Mouse (Mus musculus) cerebellum, adult 2 months (tissue): ENCODE measurements around the gene Gm28576. TPM values are rescaled to one million over a fixed set of nuclear protein-coding genes. Genes with fewer than 3 reads are reported as not detected.
"Not testable (repeated sequence)": the region's sequence is repeated elsewhere in the genome, so short reads cannot be mapped to it uniquely, and the experiment has no call there.

Experiments
- DNase-seq, 2 experiments: peaks; one replicate each; pipeline ENCODE4 v3.0.0; 2021
- H3K27ac ChIP-seq: fragments of 200-500 bp; 2 replicates; pipeline ENCODE4 v1.5.1; 2012; ENCODE audit warnings: low read length, control low read depth, inconsistent platforms; ENCODE audit not compliant: insufficient read depth
- H3K27me3 ChIP-seq: fragments of 200-500 bp; 2 replicates; pipeline ENCODE4 v1.6.1; 2012; ENCODE audit warnings: inconsistent platforms, mild to moderate bottlenecking, low read length, moderate library complexity; ENCODE audit not compliant: control insufficient read depth, insufficient read depth
- H3K4me1 ChIP-seq: fragments of 200-500 bp; 2 replicates; pipeline ENCODE4 v1.6.1; 2011; ENCODE audit warnings: low read length; ENCODE audit not compliant: control insufficient read depth, insufficient read depth
- H3K4me3 ChIP-seq: fragments of 200-500 bp; replicated peaks from 2 replicates; pipeline ENCODE3; 2011; ENCODE audit warnings: mild to moderate bottlenecking, low read depth, low read length, control low read depth; ENCODE audit not compliant: insufficient read depth
- WGBS: fragments of 180-500 bp; shearing (Covaris S2); methylation state at CpG from one replicate; pipeline ENCODE4 v1.1.7; 2018; 5-methylcytosine and 5-hydroxymethylcytosine counted together
- polyA plus RNA-seq: library from polyadenylated mRNA; depleted of rRNA; stranded (reverse); fragments of >200 nt; gene quantifications from 2 replicates; pipeline ENCODE4 v1.2.3, GENCODE M21; 2012; rRNA removed

Gene Gm28576
- polyA plus RNA-seq: not detected in 2 replicates

DNA sequence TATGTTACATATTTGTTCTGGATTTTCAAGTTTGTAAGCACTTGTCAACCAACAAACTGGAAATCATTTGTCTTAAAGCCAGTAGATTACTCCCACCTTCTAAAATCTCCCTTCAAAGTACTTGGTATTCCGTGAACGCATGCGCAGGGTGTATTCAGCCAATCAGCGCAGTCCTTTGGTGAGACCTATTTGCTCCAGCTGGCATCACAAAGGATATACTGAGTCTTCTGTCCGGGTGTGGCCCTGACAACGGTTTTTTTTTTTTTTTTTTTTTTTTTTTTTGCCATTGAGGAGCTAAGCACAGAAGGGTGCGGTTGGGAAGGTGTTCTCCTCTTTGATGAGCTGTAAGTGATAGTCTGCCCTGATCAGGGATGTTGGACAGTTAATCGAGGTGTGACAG lies at the start of gene Gm28576:
Gene Gm28576, plus strand, starts transcription at position 301 of the 400 bp plus-strand sequence.
- H3K4me3 ChIP-seq, H3K27ac ChIP-seq, H3K4me1 ChIP-seq, DNase-seq, H3K27me3 ChIP-seq: not testable (repeated sequence)
- WGBS: no CpG with 5 or more reads among the region's 8 CpGs

Other genes with a start within 250 kb of the Gm28576 start
- not detected in 2 replicates for gene Gm20826, start 84.5 kb upstream of the Gm28576 start, polyA plus RNA-seq